9 mouse cellular contexts compared by ENCODE assay signal in genomic region chr1:46018382-46018977, GRCm38 (mm10). TPM values are rescaled to one million over a fixed set of nuclear protein-coding genes. Genes with fewer than 3 reads are reported as not detected.
DNase-seq lines count a peak whose midpoint lies in the region; ATAC-seq and TF ChIP-seq lines count a peak whose summit lies in the region.
"Had no signal": no experiment of that assay in that cellular context is flagged by ENCODE, and none has a peak within 500 bp of the region (broad histone marks: within the 10 kb centered on the region; RNA-seq: fewer than 3 reads in every experiment).

No protein-coding gene starts in this region.

- no peaks in the 10 kb centered on the region for H3K4me1 ChIP-seq in kidney, embryonic 14.5 days (ENCODE audit: control insufficient read depth, insufficient read depth, low read length)
- no peaks in the 10 kb centered on the region for H3K4me1 ChIP-seq in liver, postnatal 0 days (ENCODE audit: insufficient read depth)
- H3K4me1 ChIP-seq: heart, embryonic 15.5 days had no signal

- H3K36me3 ChIP-seq in kidney, embryonic 14.5 days (ENCODE audit: control insufficient read depth, insufficient read depth, low read length), result no peaks in the 10 kb centered on the region
- H3K36me3 ChIP-seq in liver, postnatal 0 days (replicated peaks; ENCODE audit: insufficient read depth, low read length), result no peaks in the 10 kb centered on the region
- H3K36me3 ChIP-seq: heart, embryonic 15.5 days had no signal

- no peak overlapping the region for H3K27ac ChIP-seq in kidney, embryonic 14.5 days (ENCODE audit: low read depth, low read length)
- H3K27ac ChIP-seq in liver, postnatal 0 days (ENCODE audit: low read depth), result no peak overlapping the region
- H3K27ac ChIP-seq: heart, embryonic 15.5 days had no signal

- H3K9me3 ChIP-seq in kidney, embryonic 14.5 days (ENCODE audit: control insufficient read depth, low read length), result no peaks in the 10 kb centered on the region
- no peaks in the 10 kb centered on the region for H3K9me3 ChIP-seq in liver, postnatal 0 days (ENCODE audit: low read length)
- H3K9me3 ChIP-seq: heart, embryonic 15.5 days had no signal

- no peak for TF ChIP-seq EP300 in liver, postnatal 0 days (IDR thresholded peaks at IDR 0.05; ENCODE audit: low read depth)

- H3K27me3 ChIP-seq in kidney, embryonic 14.5 days (ENCODE audit: control insufficient read depth, insufficient read depth, low read length), result no peaks in the 10 kb centered on the region
- H3K27me3 ChIP-seq in liver, postnatal 0 days (ENCODE audit: insufficient read depth, low read length), result no peaks in the 10 kb centered on the region
- H3K27me3 ChIP-seq: heart, embryonic 15.5 days had no signal

- intact Hi-C loops in heart, postnatal 10 days (cut with DNase I), result loop anchor here (1.0 to 2.0 kb wide), 2 partner anchors 193 to 202 kb away; no protein-coding TSS in a partner anchor

- TF ChIP-seq CTCF in liver, postnatal 0 days (IDR thresholded peaks at IDR 0.05; ENCODE audit: low read depth), result peak; percentile 57

- WGBS in kidney, embryonic 14.5 days, result 48% methylated on average over 2 of the region's 2 CpGs
- 43% methylated on average over 2 of the region's 2 CpGs for WGBS in liver, postnatal 0 days (ENCODE audit: insufficient replicate concordance)

- H3K9ac ChIP-seq in kidney, embryonic 14.5 days (ENCODE audit: low read depth, low read length), result no peak overlapping the region
- no peak overlapping the region for H3K9ac ChIP-seq in liver, postnatal 0 days (replicated peaks)
- H3K9ac ChIP-seq: heart, embryonic 15.5 days had no signal

- no peak overlapping the region for H3K4me3 ChIP-seq in kidney, embryonic 14.5 days (ENCODE audit: low read length)
- H3K4me3 ChIP-seq in liver, postnatal 0 days (ENCODE audit: low read depth, low read length), result no peak overlapping the region
- H3K4me3 ChIP-seq: heart, embryonic 15.5 days had no signal

- ATAC-seq in kidney, embryonic 14.5 days (ENCODE audit: low FRiP score, low TSS enrichment), result peak; percentile 79; the same call in 1 of the 2 replicates
- no peak for ATAC-seq in liver, postnatal 0 days

- peak; percentile 48 to 59 for DNase-seq in heart, postnatal 10 days
- DNase-seq in heart, adult 9 months (ENCODE audit: low spot score in 2 of 2), result no peak
- DNase-seq in MN1 (ENCODE audit: low spot score), result peak; percentile 41
- DNase-seq in embryo, embryonic 10.5 days (ENCODE audit: low spot score), result peak; percentile 58
- peak; percentile 17 for DNase-seq in liver, postnatal 0 days
- peak; percentile 43 for DNase-seq in right cerebral cortex, postnatal 14 days
- no peak for DNase-seq in thymus, postnatal 25 days

- no peak overlapping the region for H3K4me2 ChIP-seq in kidney, embryonic 14.5 days (replicated peaks; ENCODE audit: low read depth, low read length)
- no peak overlapping the region for H3K4me2 ChIP-seq in liver, postnatal 0 days (ENCODE audit: low read depth, low read length)
- H3K4me2 ChIP-seq: heart, embryonic 15.5 days had no signal

RNA-seq across cellular contexts. Expression of gene Dnah7b, which starts 47.6 kb away (rescaled TPM):
- total RNA-seq in heart, postnatal 10 days (2021), result under 1 TPM; 0.64 to 0.69 TPM
- polyA plus RNA-seq in kidney, embryonic 14.5 days (2014; fragmentation: Nextera tagmentation; extraction: Ambion mirVana), result 3.5 and 3.6 TPM in 2 replicates
- 0.08 and 0.19 TPM in 2 replicates for polyA plus RNA-seq in liver, postnatal 0 days (2015; fragmentation: Nextera tagmentation; extraction: Ambion mirVana)

Comparison
In these comparisons a context has a peak if more than half of its experiments do, and no peak if none do; other contexts are left out.
1. DNase-seq: peak in heart, postnatal 10 days (2 of 2), MN1 (single experiment), embryo, embryonic 10.5 days (single experiment), liver, postnatal 0 days (single experiment) and right cerebral cortex, postnatal 14 days (single experiment); none in heart, adult 9 months (0 of 2) and thymus, postnatal 25 days (single experiment).